Mouse (Mus musculus): ENCODE results near the gene Fam8a1.

The Fam8a1 gene

GRCm38 (mm10) chr13:46677721-46678120 is 8.4 kb downstream of the Fam8a1 start:
- DNase-seq = no peak

GRCm38 (mm10) chr13:46682921-46683320 is 13.6 kb downstream of the Fam8a1 start:
- DNase-seq = peak; percentile 70

- DNase-seq = no peak
Measured at GRCm38 (mm10) chr13:46683370-46683769, 14.0 kb downstream of the Fam8a1 start.

- no peak for DNase-seq
Measured at GRCm38 (mm10) chr13:46690559-46691241, 21.4 kb downstream of the Fam8a1 start.

- DNase-seq = no peak
Measured at GRCm38 (mm10) chr13:46695296-46695908, 26.1 kb downstream of the Fam8a1 start.

- no peak for DNase-seq
Measured at GRCm38 (mm10) chr13:46695932-46696331, 26.6 kb downstream of the Fam8a1 start.

GRCm38 (mm10) chr13:46696788-46697187 is 27.5 kb downstream of the Fam8a1 start:
- no peak for DNase-seq

GRCm38 (mm10) chr13:46699372-46699771 is 30.1 kb downstream of the Fam8a1 start:
- no peak for DNase-seq

GRCm38 (mm10) chr13:46701486-46701885 is 32.2 kb downstream of the Fam8a1 start:
- DNase-seq = no peak

- DNase-seq = no peak
Measured at GRCm38 (mm10) chr13:46703138-46703537, 33.8 kb downstream of the Fam8a1 start.

GRCm38 (mm10) chr13:46713486-46713885 is 44.2 kb downstream of the Fam8a1 start:
- no peak for DNase-seq

- no peak for DNase-seq
Measured at GRCm38 (mm10) chr13:46715976-46716639, 46.8 kb downstream of the Fam8a1 start.

- DNase-seq = no peak
Measured at GRCm38 (mm10) chr13:46718893-46719400, 49.6 kb downstream of the Fam8a1 start.

- DNase-seq = no peak
Measured at GRCm38 (mm10) chr13:46721009-46721408, 51.7 kb downstream of the Fam8a1 start.

GRCm38 (mm10) chr13:46724371-46724770 is 55.0 kb downstream of the Fam8a1 start:
- DNase-seq = no peak

GRCm38 (mm10) chr13:46725227-46725626 is 55.9 kb downstream of the Fam8a1 start:
- no peak for DNase-seq

GRCm38 (mm10) chr13:46726288-46727037 is 57.1 kb downstream of the Fam8a1 start:
- DNase-seq = peak; percentile 64

GRCm38 (mm10) chr13:46727038-46727836 is 57.9 kb downstream of the Fam8a1 start:
- peak; percentile 76 for DNase-seq

Measured in cerebellum, adult 9-10 months (tissue).